Mouse (Mus musculus) left cerebral cortex, postnatal 14 days (tissue): ENCODE data around the gene Mlh3. TPM values are rescaled to one million over a fixed set of nuclear protein-coding genes. Genes with fewer than 3 reads are reported as not detected.
"Not testable (repeated sequence)": the region's sequence is repeated elsewhere in the genome, so short reads cannot be mapped to it uniquely, and the experiment has no call there.

Experiments
- DNase-seq, 2 experiments: peaks; one replicate each; pipeline ENCODE4 v3.0.0; 2021 to 2022; ENCODE audit warnings: low spot score in 2 of 2, mixed read lengths in 1 of 2
- intact Hi-C: fragments of 180-260 bp; cut with DNase I; formaldehyde crosslinking; loops from one replicate; pipeline ENCODE4 v1.15.1; 2025
- total RNA-seq, 2 experiments: library from RNA; stranded (reverse); gene quantifications; 2 replicates each; pipeline ENCODE4 v1.2.3; 2021

The Mlh3 gene
- total RNA-seq, 2 experiments from 2014 or later: 14.3 TPM

DNA sequence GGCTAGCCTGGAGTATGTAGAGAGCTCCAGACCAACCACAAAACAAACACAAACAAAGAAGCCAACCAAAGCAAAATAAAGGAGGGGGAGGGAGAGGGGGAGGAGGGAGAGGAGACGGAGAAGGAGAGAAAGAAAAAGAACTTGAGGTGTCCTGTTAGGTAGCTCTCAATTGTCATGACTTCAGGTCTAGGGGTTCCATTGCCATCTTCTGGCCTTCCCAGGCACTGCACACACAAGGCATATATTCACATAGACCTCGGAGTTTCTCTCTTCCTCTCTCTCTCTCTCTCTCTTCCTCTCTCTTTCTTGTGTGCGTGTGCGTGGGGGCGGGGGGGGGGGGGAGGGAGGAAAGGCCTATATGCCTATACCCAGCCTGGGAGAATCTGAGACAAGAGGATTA lies 16.5 kb upstream of the Mlh3 start:
- peak in 1 of 2 experiments; percentile 52 for DNase-seq
- intact Hi-C loops: loop anchor here (5.0 kb wide), 1 partner anchor 120 kb away; no protein-coding TSS in a partner anchor

DNA sequence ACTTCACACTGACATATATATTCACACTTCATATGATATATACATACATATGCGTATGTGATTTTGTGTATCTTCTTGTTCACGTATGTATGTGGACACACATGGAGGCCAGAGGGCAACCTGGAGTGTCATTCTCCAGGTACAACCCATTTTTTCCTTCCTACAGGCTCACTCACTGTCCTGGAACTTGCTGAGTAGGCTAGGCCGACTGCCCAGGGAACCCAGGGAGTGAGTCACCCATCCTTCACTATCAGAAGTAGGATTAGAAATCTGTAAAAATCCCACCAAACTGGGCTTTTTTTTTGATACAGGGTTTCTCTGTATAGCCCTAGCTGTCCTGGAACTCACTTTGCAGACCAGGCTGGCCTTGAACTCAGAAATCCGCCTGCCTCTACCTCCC lies 14.6 kb upstream of the Mlh3 start:
- intact Hi-C loops: loop anchor here (5.0 kb wide), 1 partner anchor 118 kb away; no protein-coding TSS in a partner anchor
- DNase-seq: no peak

DNA sequence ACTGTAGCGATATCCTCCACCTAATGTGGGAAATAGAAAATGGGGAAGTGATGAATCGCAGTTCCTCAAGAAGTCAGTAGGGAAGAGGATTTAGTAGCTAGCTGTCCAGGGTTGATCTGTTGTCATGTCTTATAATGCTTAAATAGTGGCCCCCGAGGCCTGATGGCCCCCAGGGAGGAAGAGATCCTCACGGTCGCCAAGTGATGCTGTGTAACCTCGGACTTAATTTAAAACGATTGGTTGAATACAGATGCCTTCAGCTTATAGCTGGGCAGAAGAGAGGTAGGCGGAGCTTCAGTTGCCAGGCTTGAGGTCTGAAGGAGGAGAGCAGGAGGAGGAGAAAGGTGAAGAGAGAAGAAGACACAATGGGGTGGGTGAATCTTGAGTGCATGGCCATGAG lies 13.9 kb upstream of the Mlh3 start:
- DNase-seq: no peak
- intact Hi-C loops: no loop called here

DNA sequence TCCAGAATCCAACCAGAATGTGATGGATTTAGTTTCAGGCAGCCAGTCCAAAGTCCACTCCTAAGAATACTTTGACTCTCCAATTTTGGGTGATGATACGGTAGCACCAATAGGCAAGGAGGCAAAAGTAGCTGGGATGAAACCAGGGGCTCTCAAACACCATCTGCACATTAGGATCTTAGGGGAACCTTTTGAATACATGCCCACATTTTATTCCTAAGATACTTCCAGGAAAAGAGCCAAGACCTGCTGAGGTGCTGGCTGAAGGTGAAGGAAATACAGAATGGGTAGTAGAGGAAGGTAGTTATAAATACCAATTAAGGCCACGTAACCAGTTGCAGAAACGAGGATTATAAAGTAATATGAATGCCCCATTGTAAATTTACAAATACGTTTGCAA lies 11.4 kb upstream of the Mlh3 start:
- intact Hi-C loops, DNase-seq: not testable (repeated sequence)

DNA sequence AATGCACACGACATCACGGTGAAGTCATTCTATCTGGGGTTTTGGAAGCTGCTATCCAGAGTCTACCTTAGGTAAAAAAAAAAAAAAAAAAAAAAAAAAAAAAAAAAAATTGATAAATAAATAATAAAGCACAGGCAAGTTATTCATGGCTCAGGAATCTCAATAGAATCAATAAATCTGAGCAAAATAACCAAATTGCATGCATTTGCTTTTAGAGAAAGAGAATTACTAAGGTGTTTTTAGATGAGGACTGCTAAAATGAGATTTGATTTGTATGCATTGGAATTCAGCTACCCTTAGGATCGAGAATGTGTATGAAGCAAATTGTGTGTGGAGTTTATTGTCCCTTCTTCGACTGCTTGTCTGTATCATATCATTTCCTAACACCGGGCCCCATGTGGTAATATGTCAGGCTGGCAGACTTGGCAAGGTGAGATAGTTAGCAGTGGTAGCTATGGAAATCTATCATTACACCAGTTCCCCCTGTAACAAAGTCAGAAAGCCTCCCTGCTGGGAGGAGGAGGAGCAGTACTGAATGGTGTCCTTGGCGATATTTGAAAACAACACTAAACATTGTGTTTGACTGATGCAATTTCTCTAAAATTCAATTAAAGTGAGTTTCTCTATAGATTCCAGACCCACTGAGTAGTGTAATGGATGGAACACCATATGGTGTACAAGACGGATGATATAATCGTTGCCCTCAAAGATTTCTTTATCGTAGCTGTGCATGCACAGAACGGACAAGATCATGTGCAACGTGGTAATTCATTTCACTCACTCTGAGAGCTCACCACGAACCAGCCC lies 10.6 kb upstream of the Mlh3 start:
- intact Hi-C loops: no loop called here
- peak in 1 of 2 experiments; percentile 30 for DNase-seq

DNA sequence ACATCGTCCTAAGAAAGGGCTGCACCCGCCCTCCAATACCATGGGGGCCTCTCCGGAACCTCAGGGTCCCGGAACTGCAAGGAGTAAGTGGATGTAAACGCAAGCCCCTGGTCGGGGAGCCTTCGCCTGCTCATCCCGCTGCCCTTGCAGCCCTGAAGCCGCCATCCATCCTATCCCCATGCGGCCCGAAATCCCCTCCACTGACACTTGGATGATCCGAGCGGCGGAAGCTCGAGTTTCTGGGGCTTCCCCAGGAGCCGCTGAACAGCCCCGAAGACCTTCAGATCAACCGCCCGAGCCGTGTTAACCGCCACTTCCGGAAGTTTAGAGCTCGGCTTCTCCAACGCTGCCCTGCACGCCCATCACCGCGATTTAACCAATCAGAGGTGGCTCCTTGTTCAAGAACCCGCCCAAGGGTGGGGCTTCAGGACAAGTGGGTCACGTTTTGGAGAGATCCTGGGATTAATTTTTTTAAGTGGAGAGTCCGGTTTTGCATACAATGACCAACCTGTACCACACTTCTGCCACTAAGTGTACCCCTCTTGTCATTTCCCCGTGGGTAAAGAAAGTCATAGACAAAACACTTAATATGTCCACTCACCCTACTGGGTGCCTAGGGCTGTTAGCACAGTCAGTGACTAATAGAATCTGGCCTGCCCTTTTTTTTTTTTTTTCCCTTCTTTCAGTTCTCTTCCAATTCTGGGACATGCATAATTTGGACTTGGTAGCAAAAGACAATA lies 9.9 kb upstream of the Mlh3 start:
- intact Hi-C loops: no loop called here
- DNase-seq: peak; percentile 97

DNA sequence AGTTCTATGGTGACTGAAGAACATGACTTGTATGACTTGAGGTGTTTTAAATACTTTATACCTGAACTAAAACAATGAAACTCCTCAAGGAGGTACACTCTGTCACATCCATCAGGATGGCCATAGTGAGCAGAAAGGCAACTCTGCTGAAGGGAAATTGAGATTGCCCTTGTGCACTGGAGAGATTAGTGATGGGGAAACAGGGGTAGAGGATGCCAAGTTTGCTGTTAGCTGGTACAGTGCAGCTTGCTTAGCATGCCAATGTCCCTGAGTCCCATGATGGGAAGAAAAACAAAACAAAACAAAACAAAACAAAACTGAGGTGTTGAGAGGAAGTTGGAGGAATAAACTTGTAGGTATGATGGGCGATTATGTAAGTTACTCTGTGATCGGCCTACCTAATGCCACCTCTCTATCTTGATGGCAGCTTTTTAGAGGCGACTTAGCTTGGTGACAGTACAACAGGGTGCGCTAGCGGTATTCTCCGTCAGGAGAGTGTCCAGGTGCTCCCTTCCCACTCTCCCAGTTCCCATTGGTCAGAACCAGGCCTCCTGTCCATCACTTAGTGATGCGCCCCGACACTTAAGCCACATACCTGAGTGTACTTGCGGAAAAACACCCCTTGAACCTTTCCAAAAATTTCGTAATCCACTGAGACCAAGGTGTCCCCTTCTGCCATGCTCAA lies 9.1 kb upstream of the Mlh3 start:
- intact Hi-C loops: no loop called here
- DNase-seq: peak in 1 of 2 experiments; percentile 12

DNA sequence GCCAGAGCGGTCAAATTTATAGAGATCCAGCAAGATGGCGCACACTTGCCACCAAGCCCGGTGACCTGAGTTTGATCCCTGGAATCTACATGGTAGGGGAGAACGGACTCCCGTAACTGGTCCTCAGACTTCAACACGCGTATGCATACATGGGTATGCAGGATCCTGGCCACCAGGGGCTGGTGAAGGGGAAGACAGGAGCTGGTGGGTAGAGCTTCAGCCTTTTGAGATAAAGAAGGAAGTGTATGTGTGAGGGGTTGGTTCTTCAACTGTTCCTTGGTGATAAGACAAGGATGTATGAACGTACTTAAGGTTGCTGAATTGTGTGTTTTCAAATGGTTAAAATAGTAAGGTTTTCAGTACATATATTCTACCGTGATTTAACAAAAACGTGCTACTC lies 8.5 kb upstream of the Mlh3 start:
- intact Hi-C loops: no loop called here
- no peak for DNase-seq

DNA sequence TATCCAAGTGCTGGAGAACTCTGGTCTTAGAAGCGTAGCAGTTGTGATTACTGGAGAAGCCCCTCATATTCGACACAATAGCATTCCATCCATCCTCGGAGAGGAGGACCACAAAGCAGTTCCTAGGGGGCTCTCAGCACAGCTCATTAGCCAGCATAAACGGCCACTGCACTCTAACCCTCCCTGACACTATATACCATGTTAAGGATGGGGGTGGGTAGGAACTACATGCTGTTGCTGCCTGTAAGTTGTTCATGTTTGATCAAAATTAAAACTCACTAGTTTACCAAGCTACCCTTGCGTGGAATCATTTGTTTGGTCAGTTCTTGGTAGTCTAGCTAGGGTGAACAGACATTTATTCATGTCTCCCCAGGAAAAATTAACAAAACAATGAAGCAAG lies 5.9 kb upstream of the Mlh3 start:
- intact Hi-C loops: no loop called here
- DNase-seq: no peak

DNA sequence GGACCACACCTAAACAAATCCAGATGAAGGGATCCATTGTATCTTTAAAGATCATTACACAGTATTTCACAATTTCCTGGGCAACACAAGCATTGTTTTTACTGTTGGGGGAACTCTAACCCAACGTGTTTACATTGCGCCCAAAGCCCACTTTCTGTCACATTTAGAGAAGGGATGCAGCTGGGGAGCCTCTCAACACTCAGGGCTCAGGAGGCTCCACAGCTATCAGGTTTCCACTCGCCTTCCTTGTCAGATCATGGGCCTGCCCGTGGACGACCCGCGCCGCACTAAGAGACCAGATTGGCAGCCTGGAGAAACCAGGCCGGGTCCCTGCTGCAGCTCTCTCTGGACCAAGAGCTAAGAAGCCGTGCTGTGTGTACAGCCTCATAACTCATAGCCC lies 3.1 kb upstream of the Mlh3 start:
- DNase-seq: no peak
- intact Hi-C loops: no loop called here

DNA sequence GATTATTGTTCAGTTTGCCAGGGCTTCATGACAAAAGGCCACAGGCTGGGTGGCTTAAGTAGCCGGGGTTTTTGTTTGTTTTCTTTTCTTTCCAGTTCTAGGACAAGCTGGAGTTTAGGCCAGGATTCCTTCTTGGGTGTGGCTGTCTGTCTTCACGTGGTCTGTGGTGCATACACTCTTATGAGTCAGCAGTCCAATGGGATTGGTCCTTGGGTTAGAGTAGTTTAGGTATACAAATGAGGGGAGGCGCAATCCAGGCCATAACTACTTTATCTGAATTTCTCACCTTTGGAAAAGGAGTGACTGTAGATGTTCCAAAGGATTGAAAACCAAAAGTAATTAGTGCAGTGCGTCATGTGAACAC lies 1.4 kb upstream of the Mlh3 start:
- DNase-seq: no peak
- intact Hi-C loops: no loop called here

DNA sequence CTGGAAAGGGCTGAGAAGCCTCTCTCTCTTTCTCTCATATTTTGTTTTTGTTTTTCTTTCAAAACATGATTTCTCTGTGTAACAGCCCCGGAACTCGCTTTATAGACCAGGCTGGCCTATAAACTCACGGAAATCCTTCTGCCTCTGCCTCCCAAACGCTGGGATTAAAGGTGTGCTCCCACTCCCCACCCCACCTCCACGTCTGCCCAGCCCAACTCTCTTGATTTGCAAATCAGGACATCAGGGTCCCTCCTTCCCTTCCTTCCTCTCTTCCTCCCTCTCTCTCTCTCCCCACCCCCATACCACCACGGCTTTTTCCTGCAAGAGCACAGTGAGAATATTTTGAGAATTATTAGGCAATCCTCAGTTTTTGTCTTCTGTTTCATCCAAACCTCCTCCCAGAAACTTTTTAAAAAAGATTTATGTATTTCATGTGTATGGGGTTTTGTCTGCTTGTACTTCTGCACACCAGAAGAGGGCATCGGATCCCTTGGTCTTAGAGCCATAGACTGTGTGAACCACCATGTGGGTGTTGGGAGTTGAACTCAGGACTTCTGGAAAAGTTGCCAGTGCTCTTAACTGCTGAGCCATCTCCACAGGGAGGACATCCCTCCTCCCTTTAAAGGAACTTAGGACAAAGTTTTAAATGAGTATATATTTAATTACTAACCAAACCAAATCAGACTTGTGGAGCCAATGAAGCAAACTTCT lies 888 bp upstream of the Mlh3 start:
- DNase-seq: no peak
- intact Hi-C loops: no loop called here

DNA sequence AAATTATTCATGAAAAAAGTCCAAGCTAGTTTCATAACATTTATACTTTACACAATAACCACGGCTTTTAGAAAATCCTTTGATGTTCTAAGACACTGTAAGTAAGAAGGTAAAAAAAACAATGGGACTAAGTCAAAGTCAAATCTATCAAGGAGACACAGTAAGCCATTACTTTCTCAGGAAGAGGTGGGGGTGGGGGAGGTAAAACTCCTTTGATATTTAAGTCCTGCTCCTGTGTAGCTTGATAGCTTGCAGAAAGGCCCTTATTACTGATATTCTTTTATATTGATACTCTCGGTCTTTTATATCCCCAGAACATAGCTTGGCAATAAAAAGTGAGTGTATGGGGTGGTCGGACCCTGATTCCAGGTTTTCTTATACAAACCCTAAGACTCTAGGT lies 578 bp downstream of the Mlh3 start:
- intact Hi-C loops: no loop called here
- no peak for DNase-seq

DNA sequence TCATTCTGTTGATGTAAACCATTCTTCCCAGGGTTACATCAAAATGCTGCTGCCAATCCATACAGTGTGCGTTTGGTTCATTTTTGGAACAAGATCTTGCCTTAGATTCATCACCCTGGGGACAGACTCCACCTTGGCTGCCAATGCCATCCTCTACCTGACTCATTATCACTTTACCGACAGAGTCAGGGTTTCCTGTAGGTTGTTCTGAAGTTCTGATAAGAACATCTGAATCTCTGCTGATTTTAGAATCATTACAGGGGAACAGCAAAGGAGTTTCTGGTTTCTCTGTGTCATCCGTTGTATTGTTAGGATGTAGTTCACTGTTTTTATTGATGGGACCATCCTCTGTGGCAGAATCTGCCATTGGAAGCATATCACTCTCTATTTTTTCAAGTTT lies 4.2 kb downstream of the Mlh3 start:
- DNase-seq: no peak
- intact Hi-C loops: no loop called here

DNA sequence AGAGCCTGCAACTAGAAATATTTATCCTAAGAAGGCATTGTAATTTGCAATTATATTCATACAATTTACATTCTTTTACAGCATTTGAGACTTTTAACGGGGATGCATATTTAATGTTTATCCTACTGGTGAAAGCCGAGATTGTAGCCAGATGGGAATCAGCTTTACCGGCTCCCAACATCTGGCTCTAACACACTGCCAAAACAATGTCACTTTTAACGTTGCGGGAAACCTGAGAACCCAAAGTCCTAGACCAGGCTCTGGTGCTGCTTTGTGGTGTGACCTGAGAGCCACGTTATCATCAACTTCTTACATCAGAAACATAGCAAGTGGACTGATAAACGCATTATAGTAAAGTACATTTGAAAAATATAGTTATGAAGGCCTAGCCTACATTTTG lies 5.5 kb downstream of the Mlh3 start:
- intact Hi-C loops: no loop called here
- no peak for DNase-seq

DNA sequence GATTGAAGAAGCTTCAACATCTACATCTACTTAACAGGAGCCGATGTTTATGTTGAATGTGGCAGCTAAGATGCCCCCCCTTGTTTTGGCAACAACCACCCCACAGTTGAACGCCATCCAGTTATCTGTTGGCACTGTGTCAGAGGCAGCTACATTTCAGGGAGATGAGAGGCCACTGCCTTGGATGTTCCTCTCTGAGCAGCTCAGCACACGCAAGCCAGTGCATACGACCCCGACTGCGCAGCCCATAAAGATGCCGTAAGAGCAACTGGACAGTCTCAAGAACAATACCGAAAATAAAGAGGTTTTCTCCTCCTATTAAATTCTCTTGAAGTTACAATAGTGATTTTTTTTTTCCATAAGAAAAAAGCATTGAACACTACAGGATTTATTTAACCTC lies 5.9 kb downstream of the Mlh3 start:
- no peak for DNase-seq
- intact Hi-C loops: no loop called here

DNA sequence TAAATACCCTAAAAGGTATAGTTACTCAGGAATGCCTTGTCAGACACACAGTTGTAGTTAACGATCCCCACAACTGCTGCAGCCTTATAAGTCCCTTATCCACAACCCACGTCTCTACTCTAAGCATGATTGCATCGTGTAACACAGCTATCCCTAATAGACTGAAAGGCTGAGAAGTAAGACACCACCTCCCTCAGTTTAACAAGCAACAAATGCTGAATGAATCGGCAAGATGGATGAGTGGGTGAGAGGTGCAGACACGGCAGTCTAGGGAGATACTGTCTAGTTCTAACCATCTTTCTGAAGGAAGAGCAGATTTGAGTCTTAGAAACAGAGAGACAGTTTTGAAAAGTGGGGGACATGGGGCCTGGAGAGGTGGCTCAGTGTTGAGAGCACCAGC lies 7.2 kb downstream of the Mlh3 start:
- intact Hi-C loops: no loop called here
- DNase-seq: no peak

DNA sequence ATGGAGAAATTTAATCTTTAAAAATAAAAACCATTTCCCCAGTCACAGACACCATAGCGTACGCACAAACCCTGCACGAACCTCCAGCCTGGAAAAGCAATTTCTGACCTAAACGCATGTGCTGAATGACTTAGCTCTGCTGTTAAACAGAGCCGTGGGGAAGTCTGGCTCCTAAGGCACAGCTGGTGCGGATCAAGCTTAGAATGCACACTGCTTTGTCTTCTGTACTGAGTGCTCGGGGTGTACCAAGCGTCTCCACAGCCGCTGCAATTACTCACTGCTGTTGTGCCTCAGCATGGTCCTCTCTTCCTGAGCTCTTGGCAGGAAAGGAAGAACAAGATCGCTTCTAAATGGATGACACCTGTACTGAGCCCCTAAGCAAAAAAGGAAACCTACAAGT lies 7.9 kb downstream of the Mlh3 start:
- intact Hi-C loops: no loop called here

DNA sequence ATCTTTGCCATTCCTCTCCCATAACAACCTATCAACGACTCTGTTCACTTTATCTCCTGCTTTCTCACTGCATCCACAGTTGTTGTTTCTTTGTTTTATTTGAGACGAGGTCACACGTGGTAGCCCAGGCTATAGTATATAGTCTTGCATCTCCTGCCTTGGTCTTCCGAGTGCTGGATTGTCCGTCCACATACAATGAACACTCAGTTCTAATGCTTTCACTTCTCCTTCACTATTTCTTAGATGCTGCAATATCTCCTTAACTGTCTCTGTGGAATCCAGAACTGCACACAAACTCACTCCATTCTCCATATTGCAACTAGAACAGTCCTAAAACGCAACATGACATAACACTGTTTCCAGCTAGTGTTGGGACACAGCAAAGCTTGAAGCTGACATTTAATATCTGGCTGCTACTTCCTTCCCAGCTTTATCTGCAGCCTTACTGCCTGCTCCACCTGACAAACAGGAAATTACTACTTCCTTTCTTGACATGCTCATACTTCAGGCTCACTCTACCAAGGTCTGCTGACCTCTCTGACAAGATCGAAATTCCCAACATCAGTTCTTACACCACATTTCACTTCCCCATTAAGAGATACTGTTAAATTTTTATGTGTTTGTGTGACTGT lies 13.3 kb downstream of the Mlh3 start:
- DNase-seq: no peak
- intact Hi-C loops: no loop called here

More for the DNA sequence above, 7.9 kb downstream of the Mlh3 start:
- DNase-seq: no peak
